17 mouse cellular contexts compared by ENCODE assay signal in genomic region chr5:151069569-151069968, GRCm38 (mm10).
DNase-seq lines count a peak whose midpoint lies in the region; ATAC-seq lines count a peak whose summit lies in the region.
"Had no signal": no experiment of that assay in that cellular context is flagged by ENCODE, and none has a peak within 500 bp of the region (broad histone marks: within the 10 kb centered on the region; RNA-seq: fewer than 3 reads in every experiment).

No protein-coding gene starts in this region.

- peak overlapping the region; percentile 45; the same call in 1 of the 2 replicates for H3K27ac ChIP-seq in heart, embryonic 13.5 days (replicated peaks)
- peak overlapping the region; percentile 2; the same call in 1 of the 2 replicates for H3K27ac ChIP-seq in embryonic facial prominence, embryonic 15.5 days (replicated peaks)
- H3K27ac ChIP-seq: embryonic facial prominence, embryonic 13.5 days; hindbrain, postnatal 0 days; liver, embryonic 13.5 days had no signal

- no peaks in the 10 kb centered on the region for H3K9me3 ChIP-seq in heart, embryonic 13.5 days
- H3K9me3 ChIP-seq in embryonic facial prominence, embryonic 15.5 days (replicated peaks): no peaks in the 10 kb centered on the region
- H3K9me3 ChIP-seq: embryonic facial prominence, embryonic 13.5 days; liver, embryonic 13.5 days had no signal

- H3K4me3 ChIP-seq in heart, embryonic 13.5 days: no peak overlapping the region
- H3K4me3 ChIP-seq in embryonic facial prominence, embryonic 15.5 days (replicated peaks): no peak overlapping the region
- H3K4me3 ChIP-seq: embryonic facial prominence, embryonic 13.5 days; liver, embryonic 13.5 days had no signal

- no peak overlapping the region for H3K4me2 ChIP-seq in heart, embryonic 13.5 days
- H3K4me2 ChIP-seq in embryonic facial prominence, embryonic 15.5 days (replicated peaks): no peak overlapping the region
- H3K4me2 ChIP-seq: embryonic facial prominence, embryonic 13.5 days; liver, embryonic 13.5 days had no signal

- no peak overlapping the region for H3K9ac ChIP-seq in heart, embryonic 13.5 days
- H3K9ac ChIP-seq in embryonic facial prominence, embryonic 15.5 days: no peak overlapping the region
- H3K9ac ChIP-seq: embryonic facial prominence, embryonic 13.5 days; liver, embryonic 13.5 days had no signal

- peaks cover 53% of the 10 kb centered on the region for H3K4me1 ChIP-seq in heart, embryonic 13.5 days
- H3K4me1 ChIP-seq in embryonic facial prominence, embryonic 15.5 days: peaks cover 16% of the 10 kb centered on the region
- H3K4me1 ChIP-seq: liver, embryonic 13.5 days had no signal

- ATAC-seq in heart, embryonic 13.5 days (ENCODE audit: extremely low read depth, insufficient number of reproducible peaks, low FRiP score, low TSS enrichment): no peak
- no peak for ATAC-seq in embryonic facial prominence, embryonic 15.5 days (ENCODE audit: insufficient number of reproducible peaks, low FRiP score, low TSS enrichment, low read depth)
- ATAC-seq in granulocyte monocyte progenitor cell, adult 5-6 weeks (replicated peaks; ENCODE audit: poor library complexity, severe bottlenecking): no peak
- ATAC-seq: CD4-positive, CD25-positive, alpha-beta regulatory T cell, adult 4 months; forebrain, embryonic 14.5 days; hindbrain, postnatal 0 days had no signal

- DNase-seq in heart, adult 9 months (ENCODE audit: low spot score in 2 of 2): no peak
- peak; percentile 50 for DNase-seq in lung, postnatal 36 days
- no peak for DNase-seq in lung, postnatal 14 days
- no peak for DNase-seq in spleen, postnatal 14 days (ENCODE audit: low spot score in 2 of 2)
- DNase-seq: cerebellum, adult 11 months; cerebellum, postnatal 36 days; kidney, adult 18-20 months; kidney, postnatal 25 days; liver, embryonic 13.5 days; midbrain, embryonic 14.5 days had no signal

- no peaks in the 10 kb centered on the region for H3K27me3 ChIP-seq in heart, embryonic 13.5 days (replicated peaks)
- H3K27me3 ChIP-seq in embryonic facial prominence, embryonic 15.5 days: no peaks in the 10 kb centered on the region
- H3K27me3 ChIP-seq: embryonic facial prominence, embryonic 13.5 days; liver, embryonic 13.5 days had no signal

- no peaks in the 10 kb centered on the region for H3K36me3 ChIP-seq in heart, embryonic 13.5 days
- no peaks in the 10 kb centered on the region for H3K36me3 ChIP-seq in embryonic facial prominence, embryonic 15.5 days
- H3K36me3 ChIP-seq: embryonic facial prominence, embryonic 13.5 days; liver, embryonic 13.5 days had no signal

- 68% methylated on average over 2 of the region's 2 CpGs for WGBS in heart, embryonic 13.5 days
- WGBS in embryonic facial prominence, embryonic 15.5 days: 70% methylated on average over 2 of the region's 2 CpGs
